Mouse (Mus musculus) liver, adult 2 months (tissue): ENCODE measurements around the gene Ift20. TPM values are rescaled to one million over a fixed set of nuclear protein-coding genes. Genes with fewer than 3 reads are reported as not detected.

ENCODE experiments used
- DNase-seq: peaks from one replicate; pipeline ENCODE4 v3.0.0-alpha.2; 2011; ENCODE audit warnings: low read depth, low spot score; ENCODE audit errors: extremely low read depth
- H3K27ac ChIP-seq: fragments of 200-500 bp; replicated peaks from 2 replicates; pipeline ENCODE4 v1.5.1; 2012; ENCODE audit warnings: low read depth, mild to moderate bottlenecking, control low read depth, inconsistent platforms, low read length; ENCODE audit not compliant: insufficient read depth
- H3K27me3 ChIP-seq: fragments of 200-500 bp; 2 replicates; pipeline ENCODE4 v1.6.1; 2012; ENCODE audit warnings: mild to moderate bottlenecking, moderate library complexity, low read length, inconsistent platforms; ENCODE audit not compliant: control insufficient read depth, insufficient read depth
- H3K36me3 ChIP-seq: fragments of 200-500 bp; 2 replicates; pipeline ENCODE4 v1.6.1; 2012; ENCODE audit warnings: low read length, inconsistent platforms; ENCODE audit not compliant: control insufficient read depth, insufficient read depth
- H3K4me1 ChIP-seq: fragments of 200-500 bp; 2 replicates; pipeline ENCODE4 v1.6.1; 2011; ENCODE audit warnings: low read length; ENCODE audit not compliant: control insufficient read depth, insufficient read depth
- H3K4me3 ChIP-seq: fragments of 200-500 bp; 2 replicates; pipeline ENCODE4 v1.5.1; 2011; ENCODE audit warnings: low read depth, mild to moderate bottlenecking, control low read depth, low read length, moderate library complexity; ENCODE audit not compliant: insufficient read depth
- H3K79me2 ChIP-seq: fragments of 200-500 bp; 2 replicates; pipeline ENCODE4 v1.6.1; 2012; ENCODE audit warnings: inconsistent platforms, mild to moderate bottlenecking, low read length, moderate library complexity; ENCODE audit not compliant: control insufficient read depth, insufficient read depth
- H3K9ac ChIP-seq: fragments of 200-500 bp; 2 replicates; pipeline ENCODE4 v1.6.1; 2012; ENCODE audit warnings: low read depth, mild to moderate bottlenecking, control low read depth, inconsistent platforms, low read length
- CTCF ChIP-seq: fragments of 200-500 bp; IDR thresholded peaks from 2 replicates; pipeline ENCODE4 v1.5.1; 2011; ENCODE audit warnings: low read depth, low read length, control low read depth
- POLR2A ChIP-seq: fragments of 200-500 bp; IDR thresholded peaks from 2 replicates; pipeline ENCODE4 v1.6.1; 2011; ENCODE audit warnings: low read length, control low read depth; ENCODE audit not compliant: insufficient read depth; ENCODE audit errors: extremely low read depth
- WGBS: fragments of 180-500 bp; shearing (Covaris S2); methylation state at CpG from one replicate; pipeline ENCODE4 v1.1.7; 2018; 5-methylcytosine and 5-hydroxymethylcytosine counted together
- polyA plus RNA-seq: library from polyadenylated mRNA; depleted of rRNA; stranded (reverse); fragments of >200 nt; gene quantifications from 2 replicates; pipeline ENCODE4 v1.2.3, GENCODE M21; 2012; rRNA removed
- total RNA-seq: library from RNA; depleted of rRNA; stranded (reverse); fragments of >200 nt; gene quantifications from 2 replicates; pipeline ENCODE4 v1.2.3, GENCODE M21; 2014; rRNA removed

Gene Ift20
- total RNA-seq, result 107 and 120 TPM in 2 replicates
- polyA plus RNA-seq, result 80.7 and 84.2 TPM in 2 replicates

DNA sequence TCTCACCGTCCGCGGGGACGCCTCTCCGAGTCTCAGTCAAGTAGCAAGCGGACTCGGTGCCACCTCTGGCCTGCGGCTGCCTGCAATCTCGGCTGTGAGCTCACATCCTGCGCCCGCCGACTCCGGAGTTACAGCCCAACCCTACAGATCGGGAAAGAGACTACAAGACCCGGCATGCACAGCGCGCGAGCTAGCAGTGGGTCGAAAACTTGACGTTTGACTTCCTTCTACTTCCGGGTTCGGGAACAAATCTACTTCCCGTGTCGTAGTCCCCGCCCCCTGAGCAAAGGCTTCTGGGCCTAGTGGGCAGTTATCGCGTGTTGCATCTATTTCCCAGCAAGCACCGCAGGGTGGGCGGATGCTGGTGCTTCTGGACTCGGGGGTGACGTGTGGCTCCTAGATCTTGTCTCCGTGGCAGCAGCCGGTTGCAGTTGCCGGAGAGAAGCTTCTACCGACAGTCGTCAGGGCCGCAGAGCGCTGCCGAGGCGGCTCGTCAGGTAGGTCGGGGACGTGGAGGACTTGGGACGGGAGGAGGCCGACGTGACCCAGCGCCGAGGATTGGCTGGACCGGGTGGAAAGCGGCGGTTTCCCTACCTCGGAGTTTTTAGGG lies at the start of gene Ift20, which contains the start of gene Tnfaip1:
Ift20 (plus strand) TSS at position 282 of the 610 bp plus-strand sequence.
Tnfaip1 (minus strand) TSS at position 253 of the 610 bp plus-strand sequence.
- peak within 1 kb of the TSS; percentile 87 for H3K9ac ChIP-seq
- DNase-seq, result peak; percentile 98
- H3K79me2 ChIP-seq, result peaks cover 15% of the 10 kb centered on the region; the same call in 1 of the 2 replicates
- peaks cover 11% of the 10 kb centered on the region for H3K4me1 ChIP-seq
- peak within 1 kb of the TSS; percentile 79 for H3K27ac ChIP-seq
- WGBS, result under 1% methylated on average over 52 of the region's 52 CpGs
- TF ChIP-seq POLR2A (peak; percentile 77), CTCF (no peak)
- peaks cover 16% of the 10 kb centered on the region for H3K36me3 ChIP-seq
- no peaks in the 10 kb centered on the region for H3K27me3 ChIP-seq
- peak within 1 kb of the TSS; percentile 86 for H3K4me3 ChIP-seq

DNA sequence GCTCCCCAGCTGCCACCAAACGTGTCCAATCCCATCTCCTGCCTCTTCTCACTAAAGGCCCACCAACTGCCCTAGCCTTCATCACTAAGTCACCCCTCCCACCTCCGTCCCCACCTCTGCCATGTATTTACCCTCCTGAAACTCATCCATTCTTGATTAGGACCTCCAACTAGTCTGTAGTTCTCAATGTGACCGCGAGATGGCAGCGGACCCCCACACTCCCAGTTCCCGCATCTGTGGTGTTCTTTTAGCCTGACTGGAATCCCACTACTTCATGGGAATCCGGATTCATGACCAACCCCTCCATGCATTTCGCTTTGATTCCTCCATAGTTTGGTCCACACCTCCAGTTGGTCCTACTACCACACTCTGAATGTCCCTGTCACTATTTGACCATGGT lies 48.0 kb upstream of the Ift20 start:
- Histone ChIP-seq H3K4me1 (peaks cover 5% of the 10 kb centered on the region; the same call in 1 of the 2 replicates), H3K4me3 (no peak overlapping the region), H3K9ac (no peak overlapping the region), H3K36me3 (no peaks in the 10 kb centered on the region), H3K79me2 (no peaks in the 10 kb centered on the region), H3K27me3 (peaks cover 5% of the 10 kb centered on the region; the same call in 1 of the 2 replicates), H3K27ac (no peak overlapping the region)
- TF ChIP-seq POLR2A (no peak), CTCF (peak; percentile 93)
- WGBS, result 4% methylated on average over 8 of the region's 8 CpGs
- DNase-seq, result peak; percentile 43

- Histone ChIP-seq H3K4me3 (peak overlapping the region; percentile 24; the same call in 1 of the 2 replicates), H3K36me3 (no peaks in the 10 kb centered on the region), H3K4me1 (peaks cover 5% of the 10 kb centered on the region; the same call in 1 of the 2 replicates), H3K27ac (no peak overlapping the region), H3K9ac (no peak overlapping the region), H3K27me3 (peaks cover 3% of the 10 kb centered on the region; the same call in 1 of the 2 replicates), H3K79me2 (no peaks in the 10 kb centered on the region)
- 10% methylated on average over 48 of the region's 48 CpGs for WGBS
- DNase-seq, result peak; percentile 50
- TF ChIP-seq POLR2A (no peak), CTCF (peak; percentile 74)
Observed at GRCm38 (mm10) chr11:78490781-78491241, 45.4 kb upstream of the Ift20 start.

DNA sequence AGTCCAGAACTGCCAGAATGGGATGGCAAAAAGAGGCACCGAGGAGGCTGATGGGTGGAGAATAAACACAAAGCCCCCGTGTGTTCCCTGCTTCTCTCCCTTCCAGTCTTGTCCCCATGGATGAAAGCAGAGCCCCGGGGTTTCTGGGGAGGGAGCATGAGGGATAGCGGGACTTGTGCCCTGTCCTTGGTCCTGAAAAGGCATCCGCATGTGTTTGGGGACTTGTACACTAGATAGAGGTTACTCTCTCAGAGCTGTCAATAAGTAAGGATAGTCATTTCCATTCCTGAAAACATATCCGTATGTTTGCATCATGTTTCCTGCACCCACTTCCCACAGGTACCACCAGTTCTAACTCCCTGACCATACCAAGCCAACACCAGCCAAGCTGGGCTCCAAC lies 40.3 kb upstream of the Ift20 start:
- no peak overlapping the region for H3K4me3 ChIP-seq
- no peaks in the 10 kb centered on the region for H3K36me3 ChIP-seq
- WGBS, result 12% methylated on average over 6 of the region's 6 CpGs
- no peak overlapping the region for H3K27ac ChIP-seq
- peaks cover 4% of the 10 kb centered on the region; the same call in 1 of the 2 replicates for H3K4me1 ChIP-seq
- no peak for DNase-seq
- no peaks in the 10 kb centered on the region for H3K27me3 ChIP-seq
- peaks cover 13% of the 10 kb centered on the region; the same call in 1 of the 2 replicates for H3K79me2 ChIP-seq
- no peak overlapping the region for H3K9ac ChIP-seq
- no peak for TF ChIP-seq POLR2A
- no peak for TF ChIP-seq CTCF

DNA sequence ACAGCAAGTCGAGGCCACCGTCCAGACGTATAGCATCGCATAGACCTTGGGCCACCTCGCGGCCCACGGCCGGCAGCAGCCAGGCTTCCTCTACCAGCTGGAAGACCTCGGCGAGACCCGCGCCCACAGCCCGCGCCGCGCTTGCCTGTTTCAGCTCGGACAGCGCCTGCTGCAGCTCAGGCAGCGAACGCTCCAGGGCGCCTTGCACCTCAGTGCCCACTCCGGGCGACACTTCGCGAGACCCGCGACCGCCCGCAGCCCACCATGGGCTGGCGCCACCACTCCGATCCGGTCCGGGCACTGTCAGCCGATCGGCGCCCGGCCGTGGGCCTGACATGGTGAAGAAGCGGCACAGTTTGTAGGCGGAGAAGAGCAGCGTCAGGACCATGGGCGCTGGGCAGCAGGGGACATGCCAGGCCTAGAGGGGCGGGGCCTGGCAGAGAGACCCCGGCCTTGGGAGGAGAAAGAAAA lies 39.1 kb upstream of the Ift20 start:
- 9% methylated on average over 43 of the region's 44 CpGs for WGBS
- peaks cover 5% of the 10 kb centered on the region for H3K36me3 ChIP-seq
- H3K27ac ChIP-seq, result no peak overlapping the region
- no peak overlapping the region; the same call in 1 of the 2 replicates for H3K9ac ChIP-seq
- DNase-seq, result no peak
- peak overlapping the region; percentile 27; the same call in 1 of the 2 replicates for H3K4me3 ChIP-seq
- TF ChIP-seq POLR2A (no peak), CTCF (no peak)
- H3K4me1 ChIP-seq, result peaks cover 9% of the 10 kb centered on the region; the same call in 1 of the 2 replicates
- H3K27me3 ChIP-seq, result no peaks in the 10 kb centered on the region
- H3K79me2 ChIP-seq, result peaks cover 13% of the 10 kb centered on the region; the same call in 1 of the 2 replicates
